Mouse (Mus musculus): Measurements from ENCODE around the gene Snx27. TPM values are rescaled to one million over a fixed set of nuclear protein-coding genes. Genes with fewer than 3 reads are reported as not detected.

Snx27 gene
- polyA plus RNA-seq, 1 experiment from 2014 or later: 27.4 TPM

- Histone ChIP-seq H3K4me3 (ENCODE audit: low read length) (no peak overlapping the region), H3K27me3 (replicated peaks; ENCODE audit: control insufficient read depth, insufficient read depth, low read length) (no peaks in the 10 kb centered on the region), H3K36me3 (ENCODE audit: control insufficient read depth, insufficient read depth, low read length) (no peaks in the 10 kb centered on the region), H3K27ac (ENCODE audit: low read length) (no peak overlapping the region), H3K4me2 (ENCODE audit: low read depth, low read length) (no peak overlapping the region), H3K9ac (ENCODE audit: low read depth, low read length) (no peak overlapping the region), H3K9me3 (ENCODE audit: control insufficient read depth, low read length) (no peaks in the 10 kb centered on the region), H3K4me1 (ENCODE audit: control insufficient read depth, insufficient read depth, low read length) (no peaks in the 10 kb centered on the region)
- 72% methylated on average over 5 of the region's 5 CpGs for WGBS
- no peak for ATAC-seq
These were observed 29.3 kb upstream of the Snx27 start for GRCm38 (mm10) chr3:94611834-94612233.

- H3K27ac ChIP-seq (ENCODE audit: low read length): no peak overlapping the region
- no peak for ATAC-seq
- no peak overlapping the region for H3K4me3 ChIP-seq (ENCODE audit: low read length)
- no peaks in the 10 kb centered on the region for H3K27me3 ChIP-seq (replicated peaks; ENCODE audit: control insufficient read depth, insufficient read depth, low read length)
- H3K9me3 ChIP-seq (ENCODE audit: control insufficient read depth, low read length): no peaks in the 10 kb centered on the region
- no peak overlapping the region for H3K9ac ChIP-seq (ENCODE audit: low read depth, low read length)
- no peak overlapping the region for H3K4me2 ChIP-seq (ENCODE audit: low read depth, low read length)
- H3K36me3 ChIP-seq (ENCODE audit: control insufficient read depth, insufficient read depth, low read length): no peaks in the 10 kb centered on the region
- 64% methylated on average over 4 of the region's 4 CpGs for WGBS
- no peaks in the 10 kb centered on the region for H3K4me1 ChIP-seq (ENCODE audit: control insufficient read depth, insufficient read depth, low read length)
These were observed 28.8 kb upstream of the Snx27 start for GRCm38 (mm10) chr3:94611343-94611742.

GRCm38 (mm10) chr3:94610581-94610980 is 28.1 kb upstream of the Snx27 start:
- Histone ChIP-seq H3K9ac (ENCODE audit: low read depth, low read length) (no peak overlapping the region), H3K27ac (ENCODE audit: low read length) (no peak overlapping the region), H3K36me3 (ENCODE audit: control insufficient read depth, insufficient read depth, low read length) (no peaks in the 10 kb centered on the region), H3K9me3 (ENCODE audit: control insufficient read depth, low read length) (no peaks in the 10 kb centered on the region), H3K4me3 (ENCODE audit: low read length) (no peak overlapping the region), H3K27me3 (replicated peaks; ENCODE audit: control insufficient read depth, insufficient read depth, low read length) (no peaks in the 10 kb centered on the region), H3K4me1 (ENCODE audit: control insufficient read depth, insufficient read depth, low read length) (no peaks in the 10 kb centered on the region), H3K4me2 (ENCODE audit: low read depth, low read length) (no peak overlapping the region)
- no peak for ATAC-seq
- 73% methylated on average over 2 of the region's 2 CpGs for WGBS

GRCm38 (mm10) chr3:94609621-94610020 is 27.1 kb upstream of the Snx27 start:
- no peak for ATAC-seq
- no peak overlapping the region for H3K4me2 ChIP-seq (ENCODE audit: low read depth, low read length)
- WGBS: 91% methylated on average over 3 of the region's 3 CpGs
- no peaks in the 10 kb centered on the region for H3K27me3 ChIP-seq (replicated peaks; ENCODE audit: control insufficient read depth, insufficient read depth, low read length)
- no peak overlapping the region for H3K27ac ChIP-seq (ENCODE audit: low read length)
- H3K9ac ChIP-seq (ENCODE audit: low read depth, low read length): no peak overlapping the region
- no peaks in the 10 kb centered on the region for H3K36me3 ChIP-seq (ENCODE audit: control insufficient read depth, insufficient read depth, low read length)
- no peaks in the 10 kb centered on the region for H3K9me3 ChIP-seq (ENCODE audit: control insufficient read depth, low read length)
- H3K4me1 ChIP-seq (ENCODE audit: control insufficient read depth, insufficient read depth, low read length): no peaks in the 10 kb centered on the region
- H3K4me3 ChIP-seq (ENCODE audit: low read length): no peak overlapping the region

GRCm38 (mm10) chr3:94601959-94602358 is 19.4 kb upstream of the Snx27 start:
- H3K9me3 ChIP-seq (ENCODE audit: control insufficient read depth, low read length): no peaks in the 10 kb centered on the region
- no peaks in the 10 kb centered on the region for H3K27me3 ChIP-seq (replicated peaks; ENCODE audit: control insufficient read depth, insufficient read depth, low read length)
- no peak overlapping the region for H3K4me2 ChIP-seq (ENCODE audit: low read depth, low read length)
- under 1% methylated on average over 4 of the region's 4 CpGs for WGBS
- no peaks in the 10 kb centered on the region for H3K36me3 ChIP-seq (ENCODE audit: control insufficient read depth, insufficient read depth, low read length)
- no peak overlapping the region for H3K27ac ChIP-seq (ENCODE audit: low read length)
- H3K4me3 ChIP-seq (ENCODE audit: low read length): no peak overlapping the region
- H3K4me1 ChIP-seq (ENCODE audit: control insufficient read depth, insufficient read depth, low read length): no peaks in the 10 kb centered on the region
- ATAC-seq: no peak
- no peak overlapping the region for H3K9ac ChIP-seq (ENCODE audit: low read depth, low read length)

- Histone ChIP-seq H3K36me3 (ENCODE audit: control insufficient read depth, insufficient read depth, low read length) (no peaks in the 10 kb centered on the region), H3K4me3 (ENCODE audit: low read length) (no peak overlapping the region), H3K4me2 (ENCODE audit: low read depth, low read length) (no peak overlapping the region), H3K4me1 (ENCODE audit: control insufficient read depth, insufficient read depth, low read length) (no peaks in the 10 kb centered on the region), H3K27ac (ENCODE audit: low read length) (no peak overlapping the region), H3K9ac (ENCODE audit: low read depth, low read length) (no peak overlapping the region), H3K9me3 (ENCODE audit: control insufficient read depth, low read length) (no peaks in the 10 kb centered on the region), H3K27me3 (replicated peaks; ENCODE audit: control insufficient read depth, insufficient read depth, low read length) (no peaks in the 10 kb centered on the region)
- ATAC-seq: no peak
- 54% methylated on average over 3 of the region's 3 CpGs for WGBS
These were observed 14.8 kb upstream of the Snx27 start for GRCm38 (mm10) chr3:94597224-94597779.

GRCm38 (mm10) chr3:94595871-94596287 is 13.4 kb upstream of the Snx27 start:
- no peaks in the 10 kb centered on the region for H3K36me3 ChIP-seq (ENCODE audit: control insufficient read depth, insufficient read depth, low read length)
- H3K4me1 ChIP-seq (ENCODE audit: control insufficient read depth, insufficient read depth, low read length): no peaks in the 10 kb centered on the region
- no peaks in the 10 kb centered on the region for H3K9me3 ChIP-seq (ENCODE audit: control insufficient read depth, low read length)
- no peak overlapping the region for H3K9ac ChIP-seq (ENCODE audit: low read depth, low read length)
- ATAC-seq: no peak
- 91% methylated on average over 6 of the region's 6 CpGs for WGBS
- no peaks in the 10 kb centered on the region for H3K27me3 ChIP-seq (replicated peaks; ENCODE audit: control insufficient read depth, insufficient read depth, low read length)
- no peak overlapping the region for H3K27ac ChIP-seq (ENCODE audit: low read length)
- H3K4me2 ChIP-seq (ENCODE audit: low read depth, low read length): no peak overlapping the region
- H3K4me3 ChIP-seq (ENCODE audit: low read length): no peak overlapping the region

GRCm38 (mm10) chr3:94591066-94591465 is 8.6 kb upstream of the Snx27 start:
- H3K9me3 ChIP-seq (ENCODE audit: control insufficient read depth, low read length): no peaks in the 10 kb centered on the region
- ATAC-seq: no peak
- WGBS: 81% methylated on average over 5 of the region's 5 CpGs
- peaks cover 6% of the 10 kb centered on the region; the same call in 1 of the 2 replicates for H3K4me1 ChIP-seq (ENCODE audit: control insufficient read depth, insufficient read depth, low read length)
- H3K27ac ChIP-seq (ENCODE audit: low read length): no peak overlapping the region
- no peak overlapping the region for H3K9ac ChIP-seq (ENCODE audit: low read depth, low read length)
- H3K4me2 ChIP-seq (ENCODE audit: low read depth, low read length): no peak overlapping the region
- H3K36me3 ChIP-seq (ENCODE audit: control insufficient read depth, insufficient read depth, low read length): no peaks in the 10 kb centered on the region
- H3K4me3 ChIP-seq (ENCODE audit: low read length): no peak overlapping the region
- H3K27me3 ChIP-seq (replicated peaks; ENCODE audit: control insufficient read depth, insufficient read depth, low read length): peaks cover 2% of the 10 kb centered on the region; the same call in 1 of the 2 replicates

GRCm38 (mm10) chr3:94587962-94588361 is 5.4 kb upstream of the Snx27 start:
- Histone ChIP-seq H3K27ac (ENCODE audit: low read length) (no peak overlapping the region; the same call in 1 of the 2 replicates), H3K9me3 (ENCODE audit: control insufficient read depth, low read length) (no peaks in the 10 kb centered on the region), H3K27me3 (replicated peaks; ENCODE audit: control insufficient read depth, insufficient read depth, low read length) (peaks cover 2% of the 10 kb centered on the region; the same call in 1 of the 2 replicates), H3K36me3 (ENCODE audit: control insufficient read depth, insufficient read depth, low read length) (no peaks in the 10 kb centered on the region), H3K4me2 (ENCODE audit: low read depth, low read length) (no peak overlapping the region), H3K9ac (ENCODE audit: low read depth, low read length) (no peak overlapping the region), H3K4me3 (ENCODE audit: low read length) (no peak overlapping the region), H3K4me1 (ENCODE audit: control insufficient read depth, insufficient read depth, low read length) (peaks cover 6% of the 10 kb centered on the region; the same call in 1 of the 2 replicates)
- ATAC-seq: peak; percentile 92
- WGBS: 49% methylated on average over 5 of the region's 5 CpGs

- WGBS: 70% methylated on average over 7 of the region's 7 CpGs
- no peak overlapping the region for H3K27ac ChIP-seq (ENCODE audit: low read length)
- no peak for ATAC-seq
- peak overlapping the region; percentile 87 for H3K4me3 ChIP-seq (ENCODE audit: low read length)
- no peak overlapping the region for H3K4me2 ChIP-seq (ENCODE audit: low read depth, low read length)
- H3K36me3 ChIP-seq (ENCODE audit: control insufficient read depth, insufficient read depth, low read length): no peaks in the 10 kb centered on the region
- no peaks in the 10 kb centered on the region for H3K9me3 ChIP-seq (ENCODE audit: control insufficient read depth, low read length)
- H3K4me1 ChIP-seq (ENCODE audit: control insufficient read depth, insufficient read depth, low read length): peaks cover 18% of the 10 kb centered on the region
- no peak overlapping the region for H3K9ac ChIP-seq (ENCODE audit: low read depth, low read length)
- H3K27me3 ChIP-seq (replicated peaks; ENCODE audit: control insufficient read depth, insufficient read depth, low read length): peaks cover 2% of the 10 kb centered on the region; the same call in 1 of the 2 replicates
These were observed 428 bp upstream of the Snx27 start for GRCm38 (mm10) chr3:94582944-94583343.
